Mouse (Mus musculus) embryonic fibroblast, embryonic 13.5 days (primary cell): ENCODE data around the gene Tmem254b. TPM values are rescaled to one million over a fixed set of nuclear protein-coding genes. Genes with fewer than 3 reads are reported as not detected.

Source experiments
- polyA plus RNA-seq: library from polyadenylated mRNA; stranded (reverse); fragments of >200 nt; gene quantifications from 2 replicates; pipeline ENCODE4 v1.2.4, GENCODE M21; 2011; ENCODE audit warnings: low read depth; ENCODE audit not compliant: missing spikeins, insufficient read length

Tmem254b gene
- polyA plus RNA-seq, 1 experiment, result 21.7 TPM

Other genes with a start within 250 kb of the Tmem254b start
- gene Duxbl1, start 228.5 kb downstream of the Tmem254b start, polyA plus RNA-seq, result 0.22 and 1.2 TPM in 2 replicates
- 0.93 and 0.99 TPM in 2 replicates for gene Gm9780, start 164.3 kb downstream of the Tmem254b start, polyA plus RNA-seq
- gene Tmem254c, start 139.7 kb downstream of the Tmem254b start, polyA plus RNA-seq, result 9.6 and 18.9 TPM in 2 replicates
- not detected in 2 replicates for gene Cphx2, start 125.5 kb downstream of the Tmem254b start, polyA plus RNA-seq
- not detected in 2 replicates for gene Cphx3, start 124.7 kb downstream of the Tmem254b start, polyA plus RNA-seq
- not detected in 2 replicates for gene Duxbl2, start 88.7 kb downstream of the Tmem254b start, polyA plus RNA-seq
- 12.0 and 12.2 TPM in 2 replicates for gene Plac9b, start 24.6 kb downstream of the Tmem254b start, polyA plus RNA-seq
- gene Duxbl3, start 50.9 kb upstream of the Tmem254b start, polyA plus RNA-seq, result 0.47 TPM in 1 of 2 replicates, not detected in the other